Mouse (Mus musculus) embryonic facial prominence, embryonic 12.5 days (tissue): ENCODE data around the gene Tmco4. TPM values are rescaled to one million over a fixed set of nuclear protein-coding genes. Genes with fewer than 3 reads are reported as not detected.

ENCODE experiments used
- ATAC-seq: fragments of 200-750 bp; cut with Nextera tagmentation; 2 replicates; pipeline ENCODE4 v1.8.0; 2017; ENCODE audit not compliant: insufficient number of reproducible peaks, insufficient read depth, low FRiP score, low TSS enrichment
- H3K27ac ChIP-seq: fragments of 300-500 bp; sonication (generic); 2 replicates; pipeline ENCODE4 v1.5.1; 2016; ENCODE audit warnings: mild to moderate bottlenecking
- H3K27me3 ChIP-seq: fragments of 300-500 bp; sonication (generic); 2 replicates; pipeline ENCODE4 v1.6.1; 2016; ENCODE audit warnings: mild to moderate bottlenecking, moderate library complexity
- H3K36me3 ChIP-seq: fragments of 300-500 bp; sonication (generic); 2 replicates; pipeline ENCODE4 v1.6.1; 2016; ENCODE audit warnings: mild to moderate bottlenecking
- H3K4me1 ChIP-seq: fragments of 300-500 bp; sonication (generic); 2 replicates; pipeline ENCODE4 v1.6.1; 2016
- H3K4me2 ChIP-seq: fragments of 300-500 bp; sonication (generic); replicated peaks from 2 replicates; pipeline ENCODE4 v1.6.1; 2016; ENCODE audit warnings: mild to moderate bottlenecking, moderate library complexity
- H3K4me3 ChIP-seq: fragments of 300-500 bp; sonication (generic); 2 replicates; pipeline ENCODE4 v1.5.1; 2016; ENCODE audit warnings: mild to moderate bottlenecking
- H3K9ac ChIP-seq: fragments of 300-500 bp; sonication (generic); 2 replicates; pipeline ENCODE4 v1.6.1; 2016; ENCODE audit warnings: mild to moderate bottlenecking, moderate library complexity
- H3K9me3 ChIP-seq: fragments of 300-500 bp; sonication (generic); 2 replicates; pipeline ENCODE4 v1.6.1; 2016; ENCODE audit warnings: mild to moderate bottlenecking, moderate library complexity
- WGBS: fragments of 180-500 bp; shearing (Covaris S2); methylation state at CpG from one replicate; pipeline ENCODE4 v1.1.7; 2016; 5-methylcytosine and 5-hydroxymethylcytosine counted together
- polyA plus RNA-seq: library from polyadenylated mRNA; unstranded; fragments of >200 nt; fragmentation: Nextera tagmentation; extraction: Ambion mirVana; gene quantifications from 2 replicates; pipeline ENCODE4 v1.2.1, GENCODE M21; 2016

Tmco4 gene
- polyA plus RNA-seq, 1 experiment from 2014 or later: 3.7 TPM

DNA sequence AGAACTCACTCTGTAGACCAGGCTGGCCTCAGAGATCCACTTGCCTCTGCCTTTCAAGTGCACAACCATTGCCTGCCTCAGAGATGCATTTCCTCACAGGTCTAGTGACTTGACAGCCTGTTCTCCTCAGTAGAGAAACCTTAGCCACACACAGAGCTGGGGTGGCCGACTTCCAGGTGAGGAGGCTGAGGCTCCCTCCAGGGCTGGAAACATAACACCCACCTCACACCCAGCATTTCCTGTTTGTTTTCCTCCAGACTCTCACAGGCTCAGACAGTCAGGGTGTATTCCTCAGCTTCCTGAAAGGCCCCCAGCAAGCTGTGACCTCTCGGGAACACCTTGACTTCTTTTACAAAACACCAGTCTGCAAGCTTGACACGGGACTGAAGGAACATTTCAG is 2.5 kb downstream of the Tmco4 start:
- H3K4me2 ChIP-seq: no peak overlapping the region
- H3K36me3 ChIP-seq: no peaks in the 10 kb centered on the region
- no peak overlapping the region for H3K4me3 ChIP-seq
- peaks cover 6% of the 10 kb centered on the region for H3K4me1 ChIP-seq
- no peak for ATAC-seq
- no peak overlapping the region for H3K9ac ChIP-seq
- H3K27me3 ChIP-seq: no peaks in the 10 kb centered on the region
- H3K27ac ChIP-seq: no peak overlapping the region
- 41% methylated on average over 3 of the region's 3 CpGs for WGBS
- no peaks in the 10 kb centered on the region for H3K9me3 ChIP-seq

DNA sequence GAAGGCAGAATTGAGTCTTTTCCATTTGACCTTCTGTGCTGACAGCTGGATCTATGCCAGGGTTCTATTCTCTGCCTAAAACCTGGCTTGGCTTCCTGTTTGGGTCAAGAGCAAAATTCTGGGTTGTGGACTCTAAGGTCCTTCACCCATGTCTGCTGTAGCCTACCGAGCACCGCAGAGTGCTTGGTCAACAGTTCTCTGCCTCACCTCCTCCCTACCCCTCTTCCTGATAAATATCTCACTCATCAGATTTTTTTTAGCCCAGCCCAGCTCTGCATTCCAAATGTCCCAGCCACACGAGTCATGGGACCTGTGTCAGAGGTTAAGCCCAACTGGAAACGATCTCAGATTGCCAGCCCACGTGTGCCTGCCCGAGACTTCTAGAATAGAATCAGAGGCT is 3.4 kb downstream of the Tmco4 start:
- H3K27ac ChIP-seq: no peak overlapping the region
- ATAC-seq: no peak
- H3K9me3 ChIP-seq: no peaks in the 10 kb centered on the region
- WGBS: 59% methylated on average over 6 of the region's 6 CpGs
- H3K4me1 ChIP-seq: peaks cover 6% of the 10 kb centered on the region
- H3K9ac ChIP-seq: no peak overlapping the region
- H3K27me3 ChIP-seq: no peaks in the 10 kb centered on the region
- no peaks in the 10 kb centered on the region for H3K36me3 ChIP-seq
- H3K4me3 ChIP-seq: no peak overlapping the region
- H3K4me2 ChIP-seq: no peak overlapping the region

DNA sequence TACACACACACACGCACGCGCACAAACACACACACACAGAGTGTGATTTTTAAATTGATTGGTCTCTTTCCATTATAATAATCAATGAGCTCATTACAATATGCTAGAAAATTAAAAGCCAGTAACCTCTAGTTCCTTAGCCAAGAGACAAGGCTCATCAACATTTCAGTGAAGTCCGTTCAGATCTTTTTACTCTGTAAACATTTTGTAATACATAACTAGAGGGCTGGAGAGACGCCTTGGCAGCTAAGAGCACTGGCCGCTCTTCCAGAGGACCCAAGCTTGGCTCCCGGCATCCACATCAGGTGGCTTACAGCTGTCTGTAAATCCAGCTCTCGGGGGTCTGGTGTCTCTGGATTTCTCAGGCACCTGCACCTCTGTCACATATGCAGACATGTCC is 7.3 kb downstream of the Tmco4 start:
- ATAC-seq: no peak
- H3K36me3 ChIP-seq: no peaks in the 10 kb centered on the region
- H3K4me2 ChIP-seq: no peak overlapping the region
- 89% methylated on average over 8 of the region's 8 CpGs for WGBS
- H3K4me1 ChIP-seq: no peaks in the 10 kb centered on the region
- H3K27me3 ChIP-seq: no peaks in the 10 kb centered on the region
- no peak overlapping the region for H3K27ac ChIP-seq
- H3K9ac ChIP-seq: no peak overlapping the region
- H3K4me3 ChIP-seq: no peak overlapping the region
- no peaks in the 10 kb centered on the region for H3K9me3 ChIP-seq

DNA sequence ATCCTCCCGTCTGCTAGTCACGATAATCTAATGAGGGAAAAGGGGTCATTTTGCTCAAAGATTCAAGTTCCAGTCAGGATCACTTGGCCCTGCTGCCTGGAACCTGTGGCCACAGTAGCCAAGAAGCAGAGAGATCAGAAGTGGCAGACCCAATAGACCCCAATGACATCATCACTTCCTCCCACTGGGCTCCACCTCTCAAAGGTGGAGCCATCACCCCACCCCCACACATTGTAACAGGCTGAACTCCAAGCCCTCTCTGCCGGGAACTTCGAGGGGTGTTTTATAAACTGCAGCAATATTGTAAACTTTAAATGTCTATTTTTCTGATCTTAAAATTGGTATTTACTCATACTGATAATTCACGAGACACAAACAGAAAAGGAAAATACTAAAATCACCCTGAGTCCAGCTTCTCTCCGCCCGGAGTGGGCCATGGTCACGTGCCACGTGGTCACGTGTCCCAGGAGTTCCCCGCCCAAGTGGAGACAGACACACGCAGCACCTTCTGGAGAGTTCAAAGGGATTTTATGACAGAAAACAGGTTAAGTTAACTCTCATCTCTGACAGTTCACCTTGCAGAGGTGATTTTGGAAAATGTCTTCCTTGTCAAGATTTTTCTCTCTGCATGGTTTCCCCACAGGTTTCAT is 8.2 kb downstream of the Tmco4 start:
- Histone ChIP-seq H3K36me3 (no peaks in the 10 kb centered on the region), H3K27me3 (no peaks in the 10 kb centered on the region), H3K9ac (no peak overlapping the region), H3K27ac (no peak overlapping the region), H3K4me2 (peak overlapping the region; percentile 14), H3K4me1 (no peaks in the 10 kb centered on the region), H3K4me3 (no peak overlapping the region), H3K9me3 (no peaks in the 10 kb centered on the region)
- no peak for ATAC-seq
- WGBS: 20% methylated on average over 12 of the region's 12 CpGs

DNA sequence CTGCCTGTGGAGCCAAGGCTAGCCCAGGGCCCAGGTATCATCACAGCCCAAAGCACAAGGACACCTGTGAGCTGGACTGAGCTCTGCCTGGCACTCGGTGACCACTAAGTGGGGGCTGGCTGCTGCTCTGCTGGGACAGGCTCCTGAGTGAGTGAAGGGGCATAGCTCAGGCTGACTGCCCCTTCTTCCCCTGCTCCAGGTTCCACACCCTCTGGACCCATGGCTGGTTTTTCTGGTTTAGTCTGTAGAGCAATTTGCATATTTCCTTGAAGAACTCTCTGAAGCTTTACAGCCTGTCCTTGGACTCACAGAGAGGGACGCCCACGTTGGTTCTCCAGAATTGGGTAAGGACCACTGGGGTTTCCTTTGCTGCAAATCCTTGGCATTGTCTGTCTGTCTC is 10.7 kb downstream of the Tmco4 start:
- H3K4me2 ChIP-seq: no peak overlapping the region
- 56% methylated on average over 3 of the region's 3 CpGs for WGBS
- no peak for ATAC-seq

DNA sequence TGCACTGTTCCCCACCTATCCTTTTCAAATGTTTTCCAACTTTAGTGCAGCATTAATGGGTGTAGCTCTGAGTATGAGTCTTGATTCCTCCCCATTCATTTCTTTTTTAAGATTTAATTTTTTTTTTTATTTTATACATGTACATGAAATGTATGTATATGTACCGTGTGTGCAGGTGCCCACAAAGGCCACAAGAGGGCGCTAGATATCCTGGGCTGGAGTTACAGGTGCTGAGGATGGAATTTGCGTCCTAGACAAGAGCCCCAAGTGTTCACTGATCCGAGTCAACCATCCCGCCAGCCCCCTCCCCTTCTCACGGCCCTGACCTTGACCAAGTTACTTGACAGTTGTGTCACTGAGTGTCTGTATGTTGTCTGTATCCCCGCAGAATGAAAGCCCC is 12.1 kb downstream of the Tmco4 start:
- H3K9me3 ChIP-seq: no peaks in the 10 kb centered on the region
- H3K27ac ChIP-seq: no peak overlapping the region
- ATAC-seq: no peak

More for the DNA sequence above, 10.7 kb downstream of the Tmco4 start:
- Histone ChIP-seq H3K36me3 (no peaks in the 10 kb centered on the region), H3K27me3 (no peaks in the 10 kb centered on the region), H3K27ac (no peak overlapping the region), H3K4me3 (no peak overlapping the region), H3K4me1 (no peaks in the 10 kb centered on the region), H3K9ac (no peak overlapping the region), H3K9me3 (no peaks in the 10 kb centered on the region)

DNA sequence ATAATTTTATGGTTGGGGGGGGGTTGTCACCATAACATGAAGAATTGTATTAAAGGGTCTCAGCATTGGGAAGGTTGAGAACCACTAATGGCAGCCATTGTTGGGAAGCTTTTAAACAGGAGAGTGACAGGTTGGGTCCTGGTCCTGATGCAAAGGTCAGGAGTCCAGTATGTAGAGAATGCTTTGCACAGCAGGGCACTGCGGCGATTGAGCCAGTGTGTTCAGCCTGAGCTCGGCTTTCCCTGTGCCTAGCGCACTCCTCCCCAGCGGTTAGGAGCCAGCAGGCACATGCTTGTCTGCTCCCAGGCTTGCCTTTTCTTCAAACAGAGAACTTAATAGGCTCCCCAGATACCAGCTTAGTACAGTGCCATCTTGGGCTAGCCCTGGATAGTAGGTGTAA is 13.6 kb downstream of the Tmco4 start:
- 46% methylated on average over 5 of the region's 5 CpGs for WGBS
- H3K27ac ChIP-seq: no peak overlapping the region
- no peaks in the 10 kb centered on the region for H3K27me3 ChIP-seq
- H3K9ac ChIP-seq: no peak overlapping the region
- no peak for ATAC-seq
- H3K4me1 ChIP-seq: no peaks in the 10 kb centered on the region
- H3K4me3 ChIP-seq: no peak overlapping the region
- no peaks in the 10 kb centered on the region for H3K36me3 ChIP-seq
- no peak overlapping the region for H3K4me2 ChIP-seq
- H3K9me3 ChIP-seq: no peaks in the 10 kb centered on the region

More for the DNA sequence above, 12.1 kb downstream of the Tmco4 start:
- no peaks in the 10 kb centered on the region for H3K36me3 ChIP-seq
- no peak overlapping the region for H3K4me2 ChIP-seq
- H3K27me3 ChIP-seq: no peaks in the 10 kb centered on the region
- no peaks in the 10 kb centered on the region for H3K4me1 ChIP-seq
- no peak overlapping the region for H3K4me3 ChIP-seq
- 73% methylated on average over 7 of the region's 7 CpGs for WGBS
- no peak overlapping the region for H3K9ac ChIP-seq

DNA sequence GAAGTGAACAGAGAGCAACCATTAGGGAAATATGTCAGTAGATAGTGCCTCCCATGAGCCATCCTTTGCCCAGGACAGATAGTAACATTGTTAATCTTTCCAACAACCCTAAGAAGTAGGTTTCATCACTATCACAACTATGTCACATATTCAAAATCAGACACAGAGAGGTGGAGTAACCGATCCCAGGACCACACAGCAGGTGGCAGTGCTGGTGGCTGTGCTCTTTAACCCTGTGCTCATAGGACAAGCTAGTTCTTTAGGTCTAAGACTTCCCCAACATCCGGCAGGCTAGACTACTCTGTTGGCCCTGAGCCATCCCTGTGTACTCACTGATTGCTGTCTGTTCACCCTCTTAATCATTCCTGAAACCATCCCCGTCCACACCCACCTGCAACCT is 21.7 kb downstream of the Tmco4 start:
- ATAC-seq: no peak
- no peak overlapping the region for H3K9ac ChIP-seq

DNA sequence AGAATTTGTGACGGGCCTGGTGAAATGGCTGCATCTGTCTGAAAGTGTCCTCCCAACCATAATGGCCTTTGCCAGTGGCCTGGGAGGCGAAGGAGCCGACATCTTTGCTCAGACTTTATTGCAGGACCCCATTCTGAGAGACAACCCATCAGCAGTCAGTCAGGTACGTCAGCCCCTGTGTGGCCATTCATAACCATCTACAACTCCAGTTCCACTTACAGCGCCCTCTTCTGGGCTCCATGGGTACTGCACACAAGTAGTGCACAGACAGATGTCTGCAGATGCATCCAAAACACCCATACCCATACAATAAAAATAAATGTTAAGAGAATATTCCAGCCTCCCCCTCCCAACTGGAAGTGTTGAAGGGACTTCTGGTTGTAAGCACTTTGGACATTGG is 23.7 kb downstream of the Tmco4 start:
- WGBS: 74% methylated on average over 5 of the region's 5 CpGs
- H3K27ac ChIP-seq: no peak overlapping the region

More for the DNA sequence above, 21.7 kb downstream of the Tmco4 start:
- Histone ChIP-seq H3K36me3 (no peaks in the 10 kb centered on the region), H3K4me2 (no peak overlapping the region), H3K27me3 (no peaks in the 10 kb centered on the region), H3K4me3 (no peak overlapping the region), H3K27ac (no peak overlapping the region), H3K4me1 (no peaks in the 10 kb centered on the region), H3K9me3 (no peaks in the 10 kb centered on the region)
- 81% methylated on average over 3 of the region's 3 CpGs for WGBS

DNA sequence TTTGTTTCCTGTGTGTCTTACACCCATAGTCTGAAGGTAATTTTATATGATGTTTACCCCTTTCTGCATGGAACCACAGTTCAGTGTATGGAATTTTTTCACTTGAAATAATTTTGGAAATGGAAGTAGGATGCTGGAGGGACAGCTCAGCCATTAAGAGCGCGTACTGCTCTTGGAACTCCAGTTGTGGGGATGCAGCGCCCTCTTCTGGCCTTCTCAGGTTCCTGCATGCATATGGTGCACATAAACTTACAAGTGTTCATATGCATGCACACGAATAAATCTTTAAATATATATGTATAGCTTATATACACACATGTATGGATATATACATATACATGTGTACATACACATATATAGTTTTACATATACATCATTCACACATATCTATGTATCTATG is 24.4 kb downstream of the Tmco4 start:
- no peaks in the 10 kb centered on the region for H3K4me1 ChIP-seq
- no peaks in the 10 kb centered on the region for H3K36me3 ChIP-seq
- H3K9ac ChIP-seq: no peak overlapping the region
- H3K4me2 ChIP-seq: no peak overlapping the region
- no peaks in the 10 kb centered on the region for H3K9me3 ChIP-seq
- no peak overlapping the region for H3K4me3 ChIP-seq
- H3K27me3 ChIP-seq: no peaks in the 10 kb centered on the region
- ATAC-seq: no peak
- H3K27ac ChIP-seq: no peak overlapping the region
- 86% methylated on average over 4 of the region's 4 CpGs for WGBS

More for the DNA sequence above, 23.7 kb downstream of the Tmco4 start:
- no peak overlapping the region for H3K9ac ChIP-seq
- H3K9me3 ChIP-seq: no peaks in the 10 kb centered on the region
- no peak overlapping the region for H3K4me3 ChIP-seq
- H3K4me1 ChIP-seq: no peaks in the 10 kb centered on the region
- ATAC-seq: no peak
- no peaks in the 10 kb centered on the region for H3K36me3 ChIP-seq
- H3K4me2 ChIP-seq: no peak overlapping the region
- no peaks in the 10 kb centered on the region for H3K27me3 ChIP-seq

DNA sequence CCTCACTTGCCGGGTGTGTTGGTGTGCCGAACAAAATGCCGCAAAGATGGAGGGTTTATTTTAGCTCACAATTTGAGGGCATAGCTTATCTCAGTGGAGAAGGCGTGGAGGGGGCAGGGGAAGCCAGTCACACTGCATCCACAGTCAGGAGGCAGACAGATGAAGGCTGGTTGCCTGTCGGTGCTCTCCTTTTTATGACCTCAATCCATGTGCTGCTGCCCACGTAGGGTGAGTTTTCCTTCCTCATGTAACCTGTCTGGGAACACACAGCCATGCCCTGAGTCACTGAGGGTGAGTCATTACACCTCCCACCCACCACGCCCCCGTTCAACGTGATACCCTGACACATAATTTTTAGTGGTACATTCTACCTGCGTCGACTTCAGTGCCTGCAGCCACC is 25.9 kb downstream of the Tmco4 start:
- no peak overlapping the region for H3K9ac ChIP-seq
- no peak overlapping the region for H3K4me3 ChIP-seq
- H3K27me3 ChIP-seq: no peaks in the 10 kb centered on the region
- H3K27ac ChIP-seq: no peak overlapping the region
- no peak overlapping the region for H3K4me2 ChIP-seq
- ATAC-seq: no peak
- H3K4me1 ChIP-seq: no peaks in the 10 kb centered on the region
- H3K36me3 ChIP-seq: no peaks in the 10 kb centered on the region
- WGBS: 85% methylated on average over 11 of the region's 11 CpGs
- no peaks in the 10 kb centered on the region for H3K9me3 ChIP-seq

DNA sequence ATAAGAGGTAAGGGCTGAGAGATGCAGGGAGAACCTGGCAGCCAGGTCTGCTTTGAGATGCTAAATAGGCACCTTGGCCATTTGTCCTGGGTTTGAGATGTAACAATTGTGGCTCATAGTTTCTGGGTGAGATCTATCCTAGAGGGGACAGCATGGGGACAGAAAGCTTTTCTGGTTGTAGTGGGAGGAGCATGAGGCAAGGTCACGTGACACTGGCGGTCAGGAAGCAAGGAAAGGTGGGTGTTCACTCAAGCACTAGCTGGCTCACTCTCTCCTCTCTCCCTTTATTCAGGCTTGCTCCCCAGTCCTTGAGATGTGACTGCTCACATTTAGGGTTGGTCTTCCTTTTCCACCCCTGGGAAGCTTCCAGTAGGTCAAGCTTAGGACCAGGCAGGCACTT is 28.3 kb downstream of the Tmco4 start:
- no peak overlapping the region for H3K27ac ChIP-seq
- no peak overlapping the region for H3K4me3 ChIP-seq
- H3K4me2 ChIP-seq: no peak overlapping the region
- no peaks in the 10 kb centered on the region for H3K4me1 ChIP-seq
- H3K36me3 ChIP-seq: no peaks in the 10 kb centered on the region
- no peak overlapping the region for H3K9ac ChIP-seq
- no peak for ATAC-seq
- H3K27me3 ChIP-seq: no peaks in the 10 kb centered on the region
- WGBS: 60% methylated on average over 2 of the region's 2 CpGs
- no peaks in the 10 kb centered on the region for H3K9me3 ChIP-seq

DNA sequence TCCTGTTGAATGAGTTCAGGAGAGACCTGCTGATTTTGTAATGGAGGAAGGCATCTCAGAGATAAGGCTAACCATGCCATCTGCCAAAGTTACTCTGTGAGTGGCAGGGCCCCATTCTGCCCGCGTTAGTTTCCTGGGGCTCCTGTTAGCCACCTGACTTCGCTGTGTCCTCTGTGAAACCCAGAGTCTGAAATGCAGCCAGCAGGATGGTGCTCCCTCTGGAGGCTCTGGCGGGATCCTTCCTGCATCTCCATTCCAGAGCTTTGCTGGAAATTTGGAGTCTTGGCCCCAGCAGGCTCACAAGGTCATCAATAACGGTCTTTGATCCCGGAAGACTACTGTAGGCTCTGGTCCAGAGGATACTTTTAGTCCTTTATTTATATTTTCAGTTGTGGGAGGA is 28.7 kb downstream of the Tmco4 start:
- H3K27ac ChIP-seq: no peak overlapping the region
- H3K4me2 ChIP-seq: no peak overlapping the region
- no peak overlapping the region for H3K9ac ChIP-seq
- no peak overlapping the region for H3K4me3 ChIP-seq
- H3K36me3 ChIP-seq: no peaks in the 10 kb centered on the region
- no peaks in the 10 kb centered on the region for H3K27me3 ChIP-seq
- no peaks in the 10 kb centered on the region for H3K9me3 ChIP-seq
- no peaks in the 10 kb centered on the region for H3K4me1 ChIP-seq
- no peak for ATAC-seq
- WGBS: 28% methylated on average over 6 of the region's 6 CpGs
